Mouse (Mus musculus) left cerebral cortex, adult 8-10 months (tissue): ENCODE data around the gene Gprc5a. TPM values are rescaled to one million over a fixed set of nuclear protein-coding genes. Genes with fewer than 3 reads are reported as not detected.
A peak's percentile ranks its signal among the peaks of the same experiment; 100 is the strongest.

ENCODE experiments used
- DNase-seq, 2 experiments: peaks; one replicate each; pipeline ENCODE4 v3.0.0; 2022; ENCODE audit warnings: low spot score in 2 of 2
- total RNA-seq, 4 experiments: library from RNA; stranded (reverse); gene quantifications; 2 replicates each; pipeline ENCODE4 v1.2.4; 2022

Gprc5a gene
- under 1 TPM in 3 of 4 experiments, not detected in 1; 0.17 to 0.35 (median 0.21) TPM for total RNA-seq

- DNase-seq: no peak
These were observed at the start of gene Gprc5a for GRCm38 (mm10) chr6:135065236-135065957. TSS of gene Gprc5a (plus strand) at chr6:135065651.

- DNase-seq: no peak
These were observed 48.2 kb upstream of the Gprc5a start for GRCm38 (mm10) chr6:135017211-135017610.

GRCm38 (mm10) chr6:135019564-135019963 is 45.9 kb upstream of the Gprc5a start:
- DNase-seq: no peak

GRCm38 (mm10) chr6:135021633-135022032 is 43.8 kb upstream of the Gprc5a start:
- DNase-seq: no peak

DNA sequence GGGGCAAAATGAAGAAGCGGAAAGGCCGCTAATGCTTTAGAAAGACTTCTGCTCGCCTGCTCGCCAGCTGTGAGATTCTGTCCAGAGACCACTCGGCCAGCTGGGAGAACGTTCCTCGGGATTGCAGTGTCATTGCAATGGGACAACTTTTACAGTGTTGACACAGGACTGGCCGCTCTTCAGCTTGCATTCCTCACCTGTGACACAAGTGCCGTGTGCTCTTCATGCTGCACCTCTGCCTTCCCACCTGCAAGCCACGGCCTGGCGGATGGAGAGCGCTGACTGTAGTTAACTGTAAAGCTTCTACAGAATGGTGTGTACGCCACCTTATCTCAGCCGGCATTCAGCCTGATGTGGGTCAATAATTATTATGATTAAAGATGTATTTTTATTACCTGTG is 42.1 kb upstream of the Gprc5a start:
- no peak for DNase-seq

DNA sequence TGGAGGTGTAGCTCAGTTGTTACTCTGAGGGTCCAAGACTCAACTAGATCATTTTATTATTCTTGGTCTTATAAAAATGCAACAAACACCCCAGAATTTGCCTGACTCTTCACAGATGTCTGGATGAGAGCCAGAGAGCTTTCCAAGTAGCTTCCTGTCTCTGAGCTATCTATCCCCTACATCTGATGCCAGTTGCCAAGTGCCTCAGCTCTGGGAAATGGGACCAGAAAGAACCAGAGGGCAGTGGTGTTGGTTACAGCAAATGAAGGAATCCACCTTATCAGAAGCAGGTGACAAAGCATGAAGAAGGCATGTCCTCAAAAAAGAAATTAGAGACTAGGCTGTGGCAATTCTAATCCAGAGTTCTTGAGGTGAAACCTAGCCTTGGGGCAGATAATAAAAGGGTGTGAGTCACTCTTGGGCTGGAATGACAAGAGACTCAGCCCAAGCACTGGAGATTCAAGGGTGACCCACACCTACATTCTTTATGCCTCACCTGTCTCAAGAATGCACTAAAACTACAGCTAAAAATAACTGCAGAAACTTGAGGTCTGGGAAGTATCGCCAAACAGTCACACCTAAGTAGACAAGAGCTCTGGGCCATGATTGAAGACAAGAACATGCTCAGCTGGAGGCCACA is 40.5 kb upstream of the Gprc5a start:
- no peak for DNase-seq

- DNase-seq: peak in 1 of 2 experiments; percentile 10
These were observed 39.2 kb upstream of the Gprc5a start for GRCm38 (mm10) chr6:135026232-135026631.

DNA sequence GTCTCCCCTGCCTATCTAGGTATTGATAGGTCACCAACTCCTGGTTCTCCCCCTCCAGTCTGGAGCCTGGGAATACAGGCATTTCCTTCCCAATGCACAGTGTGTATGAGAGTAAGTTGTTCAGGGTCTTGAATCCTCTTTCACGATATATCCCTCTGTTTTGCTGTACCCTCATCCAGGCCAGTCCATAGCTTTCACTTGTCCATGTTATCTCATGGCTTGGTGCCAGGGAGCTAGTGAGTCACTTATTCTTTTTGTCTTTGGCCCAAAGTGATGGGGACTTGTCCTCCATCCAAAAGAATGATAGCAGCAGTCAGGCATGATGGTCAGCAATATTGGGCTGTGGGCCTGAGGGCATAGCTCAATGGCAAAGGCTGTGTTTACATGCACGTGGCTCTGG is 38.7 kb upstream of the Gprc5a start:
- DNase-seq: no peak

GRCm38 (mm10) chr6:135029246-135029645 is 36.2 kb upstream of the Gprc5a start:
- no peak for DNase-seq

GRCm38 (mm10) chr6:135038674-135039073 is 26.8 kb upstream of the Gprc5a start:
- DNase-seq: no peak

GRCm38 (mm10) chr6:135040275-135040871 is 25.1 kb upstream of the Gprc5a start:
- DNase-seq: no peak

GRCm38 (mm10) chr6:135041930-135042329 is 23.5 kb upstream of the Gprc5a start:
- DNase-seq: no peak

DNA sequence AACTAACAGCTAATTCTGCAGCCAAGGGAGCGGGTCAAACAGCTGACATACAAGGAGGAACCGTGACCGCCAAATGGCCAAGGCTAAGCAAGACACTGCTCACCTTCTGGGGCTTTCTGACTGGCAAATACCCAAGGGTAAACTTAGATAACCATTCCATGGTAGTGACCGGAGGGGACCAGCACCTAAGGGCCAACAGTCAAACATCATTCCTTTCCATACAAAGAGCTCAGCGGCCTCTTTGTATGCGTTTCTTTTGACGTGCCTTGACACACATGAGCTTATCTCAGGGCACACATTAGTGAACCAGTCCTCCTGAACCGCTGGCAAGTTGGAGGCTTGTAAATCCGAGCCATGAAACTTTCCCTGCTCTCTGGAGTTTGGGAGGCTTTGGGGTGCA is 18.2 kb upstream of the Gprc5a start:
- no peak for DNase-seq

DNA sequence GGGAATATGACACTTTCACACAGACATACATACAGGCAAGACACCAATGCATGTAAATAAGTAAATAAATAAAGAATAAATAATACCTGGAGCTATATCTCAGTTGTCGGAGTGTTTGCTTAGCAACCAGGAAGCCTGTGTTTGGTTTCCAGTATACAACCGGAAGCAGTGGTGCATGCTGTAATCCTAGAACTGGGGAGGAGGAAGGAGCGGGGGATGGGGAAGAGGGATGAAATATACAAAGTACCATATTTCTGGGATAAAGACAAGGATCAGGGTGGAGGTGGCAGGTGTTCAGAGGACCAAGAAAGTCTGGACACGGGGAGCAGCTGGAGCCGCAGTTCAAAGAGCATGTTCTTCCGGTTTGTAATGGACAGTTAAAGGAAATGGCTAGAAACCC is 16.9 kb upstream of the Gprc5a start:
- DNase-seq: no peak

GRCm38 (mm10) chr6:135048956-135049355 is 16.5 kb upstream of the Gprc5a start:
- DNase-seq: no peak

- no peak for DNase-seq
These were observed 11.7 kb upstream of the Gprc5a start for GRCm38 (mm10) chr6:135053789-135054188.

- DNase-seq: no peak
These were observed 9.6 kb upstream of the Gprc5a start for GRCm38 (mm10) chr6:135055882-135056281.

GRCm38 (mm10) chr6:135060728-135061127 is 4.7 kb upstream of the Gprc5a start:
- no peak for DNase-seq

DNA sequence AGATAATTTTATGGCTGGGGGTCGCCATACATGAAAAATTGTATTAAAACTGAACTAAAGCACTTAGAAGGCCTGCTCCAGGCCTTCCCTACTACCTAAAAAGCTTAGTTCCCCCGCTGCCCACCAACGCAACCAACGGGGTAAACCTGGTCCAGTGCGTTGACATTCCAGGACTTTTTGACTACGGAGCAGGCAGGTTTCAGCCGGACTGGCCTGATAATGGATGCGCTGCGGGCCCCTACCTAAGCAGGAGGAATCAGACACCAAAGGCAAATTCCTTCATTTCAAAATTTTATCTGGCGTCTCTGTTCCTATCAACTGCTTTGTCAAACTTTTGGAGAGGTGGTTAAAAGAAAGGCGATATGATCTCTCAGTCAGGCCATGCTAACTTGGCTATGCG is 830 bp upstream of the Gprc5a start:
- no peak for DNase-seq

- DNase-seq: no peak
These were observed 1.5 kb downstream of the Gprc5a start for GRCm38 (mm10) chr6:135066795-135067445.

GRCm38 (mm10) chr6:135068221-135068620 is 2.8 kb downstream of the Gprc5a start:
- DNase-seq: no peak

DNA sequence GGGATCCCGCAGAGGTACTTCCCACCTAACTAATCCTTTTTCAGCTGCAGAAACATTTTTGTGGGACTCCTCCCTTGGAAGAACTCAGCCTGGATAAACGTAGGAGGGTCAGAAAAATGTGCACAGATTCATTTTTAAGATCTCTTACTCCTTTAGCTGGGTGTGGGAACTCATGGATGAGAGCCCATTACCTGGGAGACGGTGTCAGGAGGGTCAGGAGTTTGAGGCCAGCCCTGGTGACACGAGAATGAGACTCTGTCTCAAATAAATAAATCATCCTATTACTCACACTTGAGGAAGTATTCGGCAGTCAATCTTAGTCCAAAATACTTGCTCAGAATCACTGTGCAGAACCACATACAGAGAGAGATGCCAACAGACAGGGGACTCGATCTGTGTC is 4.4 kb downstream of the Gprc5a start:
- DNase-seq: no peak
